Mouse (Mus musculus) hindbrain, embryonic 11.5 days (tissue): ENCODE measurements around the gene Neurog3. TPM values are rescaled to one million over a fixed set of nuclear protein-coding genes. Genes with fewer than 3 reads are reported as not detected.
A peak's percentile ranks its signal among the peaks of the same experiment; 100 is the strongest.

Experiments
- ATAC-seq: fragments of 200-750 bp; cut with Nextera tagmentation; 2 replicates; pipeline ENCODE4 v1.8.0; 2017; ENCODE audit warnings: mild to moderate bottlenecking, moderate TSS enrichment, moderate library complexity; ENCODE audit not compliant: low FRiP score
- DNase-seq: peaks from one replicate; pipeline ENCODE4 v3.0.0-alpha.2; 2015; ENCODE audit warnings: low spot score
- H3K27ac ChIP-seq: fragments of 300-500 bp; sonication (generic); 2 replicates; pipeline ENCODE4 v1.5.1; 2014; ENCODE audit warnings: mild to moderate bottlenecking, low read depth, low read length
- H3K27me3 ChIP-seq: fragments of 300-500 bp; sonication (generic); 2 replicates; pipeline ENCODE4 v1.6.1; 2014; ENCODE audit warnings: mild to moderate bottlenecking, low read length, moderate library complexity, mixed read lengths; ENCODE audit not compliant: control insufficient read depth, insufficient read depth
- H3K36me3 ChIP-seq: fragments of 300-500 bp; sonication (generic); 2 replicates; pipeline ENCODE4 v1.6.1; 2014; ENCODE audit warnings: mild to moderate bottlenecking, low read length, moderate library complexity, mixed read lengths; ENCODE audit not compliant: control insufficient read depth, insufficient read depth
- H3K4me1 ChIP-seq: fragments of 300-500 bp; sonication (generic); replicated peaks from 2 replicates; pipeline ENCODE4 v1.6.1; 2014; ENCODE audit warnings: low read length, mixed read lengths; ENCODE audit not compliant: control insufficient read depth, insufficient read depth
- H3K4me2 ChIP-seq: fragments of 300-500 bp; sonication (generic); replicated peaks from 2 replicates; pipeline ENCODE4 v1.6.1; 2014; ENCODE audit warnings: mild to moderate bottlenecking, low read depth, low read length
- H3K4me3 ChIP-seq: fragments of 300-500 bp; sonication (generic); 2 replicates; pipeline ENCODE4 v1.5.1; 2014; ENCODE audit warnings: low read depth, low read length
- H3K9ac ChIP-seq: fragments of 300-500 bp; sonication (generic); 2 replicates; pipeline ENCODE4 v1.6.1; 2014; ENCODE audit warnings: low read depth, low read length
- H3K9me3 ChIP-seq: fragments of 300-500 bp; sonication (generic); 2 replicates; pipeline ENCODE4 v1.6.1; 2016; ENCODE audit warnings: low read length; ENCODE audit not compliant: control insufficient read depth
- WGBS: fragments of 180-500 bp; shearing (Covaris S2); extraction: QIAGEN DNeasy Blood & Tissue Kit; methylation state at CpG from one replicate; pipeline ENCODE4 v1.1.7; 2014; 5-methylcytosine and 5-hydroxymethylcytosine counted together
- polyA plus RNA-seq: library from polyadenylated mRNA; unstranded; fragments of >200 nt; fragmentation: Nextera tagmentation; extraction: Ambion mirVana; gene quantifications from 2 replicates; pipeline ENCODE4 v1.2.1, GENCODE M21; 2014

The Neurog3 gene
- 2.1 and 2.5 TPM in 2 replicates for polyA plus RNA-seq

DNA sequence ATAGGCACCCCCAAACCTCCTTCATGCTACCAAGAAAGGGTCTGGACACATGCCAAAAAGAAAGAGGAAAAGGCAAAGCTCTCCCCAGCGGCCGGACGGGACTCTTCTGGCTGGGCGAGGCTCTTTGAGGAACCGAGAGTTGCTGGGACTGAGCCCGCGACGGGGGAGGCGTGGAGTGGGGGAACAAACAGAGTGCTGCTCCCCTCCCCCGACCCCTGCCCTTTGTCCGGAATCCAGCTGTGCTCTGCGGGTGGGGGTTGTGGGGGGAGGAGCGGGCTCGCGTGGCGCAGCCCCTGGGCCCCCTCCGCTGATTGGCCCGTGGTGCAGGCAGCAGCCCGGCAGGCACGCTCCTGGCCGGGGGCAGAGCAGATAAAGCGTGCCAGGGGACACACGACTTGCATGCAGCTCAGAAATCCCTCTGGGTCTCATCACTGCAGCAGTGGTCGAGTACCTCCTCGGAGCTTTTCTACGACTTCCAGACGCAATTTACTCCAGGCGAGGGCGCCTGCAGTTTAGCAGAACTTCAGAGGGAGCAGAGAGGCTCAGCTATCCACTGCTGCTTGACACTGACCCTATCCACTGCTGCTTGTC is at the start of gene Neurog3:
Neurog3 (plus strand) TSS at position 400 of the 591 bp plus-strand sequence.
- no peaks in the 10 kb centered on the region for H3K36me3 ChIP-seq
- DNase-seq (no peak), ATAC-seq (no peak)
- H3K4me3 ChIP-seq, result peak within 1 kb of the TSS; percentile 26
- no peak within 1 kb of the TSS for H3K27ac ChIP-seq
- no peaks in the 10 kb centered on the region for H3K9me3 ChIP-seq
- 0 out of 2 replicates have a peak within 1 kb of the TSS, but pooled peaks have one; percentile 23 for H3K9ac ChIP-seq
- peak within 1 kb of the TSS; percentile 38 for H3K4me2 ChIP-seq
- H3K27me3 ChIP-seq, result peaks cover 100% of the 10 kb centered on the region
- peaks cover 3% of the 10 kb centered on the region for H3K4me1 ChIP-seq
- under 1% methylated on average over 28 of the region's 29 CpGs for WGBS

DNA sequence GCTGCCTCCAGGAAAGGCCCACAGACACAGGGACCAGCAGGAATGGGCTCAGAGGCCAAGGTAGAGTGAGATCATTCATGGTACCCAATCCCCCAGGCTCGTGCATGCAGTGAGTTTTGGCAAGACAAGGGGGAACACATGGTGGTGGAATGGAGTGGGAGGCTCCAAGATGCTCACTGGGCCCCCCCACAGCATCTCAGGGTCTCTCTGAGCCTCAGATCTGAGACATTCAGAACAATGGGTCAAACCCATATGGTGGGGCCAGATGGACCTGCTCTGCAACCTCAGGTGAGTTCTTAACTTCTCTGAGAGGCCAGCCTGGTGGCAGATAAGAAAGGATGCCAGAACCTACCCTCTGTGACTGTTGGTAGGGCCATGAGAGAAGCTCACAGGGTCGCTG is 46.8 kb upstream of the Neurog3 start:
- no peaks in the 10 kb centered on the region for H3K4me1 ChIP-seq
- ATAC-seq (no peak), DNase-seq (no peak)
- no peaks in the 10 kb centered on the region for H3K27me3 ChIP-seq
- no peak overlapping the region for H3K4me2 ChIP-seq
- H3K9me3 ChIP-seq, result no peaks in the 10 kb centered on the region
- no peaks in the 10 kb centered on the region for H3K36me3 ChIP-seq
- no peak overlapping the region for H3K9ac ChIP-seq
- 70% methylated on average over 2 of the region's 2 CpGs for WGBS
- no peak overlapping the region for H3K27ac ChIP-seq
- no peak overlapping the region for H3K4me3 ChIP-seq

GRCm38 (mm10) chr10:62086826-62087225 is 46.1 kb upstream of the Neurog3 start:
- WGBS, result 91% methylated on average over 5 of the region's 5 CpGs
- Histone ChIP-seq H3K27ac (no peak overlapping the region), H3K9ac (no peak overlapping the region), H3K36me3 (no peaks in the 10 kb centered on the region), H3K27me3 (no peaks in the 10 kb centered on the region), H3K4me3 (no peak overlapping the region), H3K4me2 (no peak overlapping the region), H3K4me1 (no peaks in the 10 kb centered on the region), H3K9me3 (no peaks in the 10 kb centered on the region)
- no peak for ATAC-seq
- DNase-seq, result no peak

GRCm38 (mm10) chr10:62088411-62088810 is 44.5 kb upstream of the Neurog3 start:
- no peak overlapping the region for H3K9ac ChIP-seq
- no peak overlapping the region for H3K4me2 ChIP-seq
- no peaks in the 10 kb centered on the region for H3K9me3 ChIP-seq
- no peak for DNase-seq
- no peaks in the 10 kb centered on the region for H3K36me3 ChIP-seq
- H3K27ac ChIP-seq, result no peak overlapping the region
- 80% methylated on average over 5 of the region's 5 CpGs for WGBS
- H3K4me1 ChIP-seq, result no peaks in the 10 kb centered on the region
- H3K27me3 ChIP-seq, result no peaks in the 10 kb centered on the region
- ATAC-seq, result no peak
- H3K4me3 ChIP-seq, result no peak overlapping the region

DNA sequence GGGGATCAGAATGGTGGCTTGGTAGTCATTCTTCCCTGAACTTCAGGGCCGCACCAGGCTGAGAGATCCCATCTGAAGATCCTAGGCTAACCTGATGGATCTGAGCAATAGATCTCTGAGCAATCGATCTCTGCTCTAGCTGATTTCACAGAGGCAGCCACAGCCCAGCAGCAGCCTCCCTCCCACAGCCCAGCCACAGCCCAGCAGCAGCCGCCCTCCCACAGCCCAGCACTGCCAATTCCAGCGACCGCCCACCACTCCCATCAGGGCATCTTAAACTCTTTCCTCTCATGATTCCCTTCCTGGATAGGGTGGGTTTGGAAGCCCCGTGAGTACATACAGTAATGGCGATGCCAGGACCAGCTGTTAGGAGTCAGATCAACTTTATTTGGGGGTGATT is 43.8 kb upstream of the Neurog3 start:
- WGBS, result 63% methylated on average over 7 of the region's 7 CpGs
- no peaks in the 10 kb centered on the region for H3K27me3 ChIP-seq
- no peak for ATAC-seq
- no peak for DNase-seq
- no peak overlapping the region for H3K4me2 ChIP-seq
- no peak overlapping the region for H3K4me3 ChIP-seq
- H3K4me1 ChIP-seq, result no peaks in the 10 kb centered on the region
- H3K36me3 ChIP-seq, result no peaks in the 10 kb centered on the region
- no peak overlapping the region for H3K9ac ChIP-seq
- H3K27ac ChIP-seq, result no peak overlapping the region
- no peaks in the 10 kb centered on the region for H3K9me3 ChIP-seq

DNA sequence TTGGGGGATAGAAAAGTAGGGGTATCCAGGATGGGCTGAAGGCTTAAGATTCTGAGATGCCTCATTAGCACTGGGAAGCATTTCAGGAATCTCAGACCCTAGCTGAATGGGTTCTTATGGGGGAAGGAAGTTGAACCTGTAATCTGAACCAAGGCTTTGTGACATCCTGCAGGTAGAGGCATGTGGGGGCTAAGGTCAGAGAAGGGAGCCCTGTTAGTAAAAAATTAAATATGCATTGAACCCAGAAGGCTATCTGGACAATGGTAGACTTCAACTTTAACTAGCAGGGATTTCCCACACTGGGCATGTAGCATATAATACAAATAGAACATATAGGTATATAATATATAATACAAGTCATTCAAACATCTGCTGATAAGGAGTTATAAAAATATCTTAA is 43.4 kb upstream of the Neurog3 start:
- H3K36me3 ChIP-seq, result no peaks in the 10 kb centered on the region
- no peaks in the 10 kb centered on the region for H3K27me3 ChIP-seq
- H3K27ac ChIP-seq, result no peak overlapping the region
- no peak for ATAC-seq
- DNase-seq, result no peak
- H3K9me3 ChIP-seq, result no peaks in the 10 kb centered on the region
- no peak overlapping the region for H3K4me2 ChIP-seq
- no peak overlapping the region for H3K9ac ChIP-seq
- no peak overlapping the region for H3K4me3 ChIP-seq
- H3K4me1 ChIP-seq, result no peaks in the 10 kb centered on the region

DNA sequence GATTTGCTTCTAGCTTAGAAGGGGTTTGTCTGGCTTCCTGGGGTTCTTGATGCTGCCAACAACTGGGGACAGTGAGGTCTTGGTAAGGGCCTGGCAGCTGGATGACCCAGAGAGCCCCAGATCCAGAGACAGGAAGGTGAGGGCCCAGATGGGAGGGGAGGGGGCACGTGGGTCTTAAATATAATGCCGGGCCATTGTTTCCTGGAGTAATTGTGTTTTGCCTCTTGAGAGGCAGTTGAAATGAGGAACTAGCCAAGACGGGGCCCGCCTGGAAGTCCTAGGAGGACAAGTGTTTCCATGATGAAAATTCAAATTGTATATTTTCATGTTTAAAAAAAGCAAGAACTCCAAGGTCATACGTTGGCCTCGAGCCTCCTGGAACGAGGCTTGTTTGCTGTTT is 39.0 kb upstream of the Neurog3 start:
- no peak for ATAC-seq
- no peak for DNase-seq
- Histone ChIP-seq H3K27me3 (no peaks in the 10 kb centered on the region), H3K4me3 (no peak overlapping the region), H3K4me1 (no peaks in the 10 kb centered on the region), H3K36me3 (no peaks in the 10 kb centered on the region), H3K27ac (no peak overlapping the region), H3K9me3 (no peaks in the 10 kb centered on the region), H3K4me2 (no peak overlapping the region), H3K9ac (no peak overlapping the region)
- 78% methylated on average over 7 of the region's 7 CpGs for WGBS

GRCm38 (mm10) chr10:62094401-62094800 is 38.5 kb upstream of the Neurog3 start:
- ATAC-seq, result no peak
- Histone ChIP-seq H3K4me2 (no peak overlapping the region), H3K27ac (no peak overlapping the region), H3K36me3 (no peaks in the 10 kb centered on the region), H3K9me3 (no peaks in the 10 kb centered on the region), H3K27me3 (no peaks in the 10 kb centered on the region), H3K4me1 (no peaks in the 10 kb centered on the region), H3K9ac (no peak overlapping the region), H3K4me3 (no peak overlapping the region)
- no peak for DNase-seq
- 89% methylated on average over 6 of the region's 6 CpGs for WGBS

DNA sequence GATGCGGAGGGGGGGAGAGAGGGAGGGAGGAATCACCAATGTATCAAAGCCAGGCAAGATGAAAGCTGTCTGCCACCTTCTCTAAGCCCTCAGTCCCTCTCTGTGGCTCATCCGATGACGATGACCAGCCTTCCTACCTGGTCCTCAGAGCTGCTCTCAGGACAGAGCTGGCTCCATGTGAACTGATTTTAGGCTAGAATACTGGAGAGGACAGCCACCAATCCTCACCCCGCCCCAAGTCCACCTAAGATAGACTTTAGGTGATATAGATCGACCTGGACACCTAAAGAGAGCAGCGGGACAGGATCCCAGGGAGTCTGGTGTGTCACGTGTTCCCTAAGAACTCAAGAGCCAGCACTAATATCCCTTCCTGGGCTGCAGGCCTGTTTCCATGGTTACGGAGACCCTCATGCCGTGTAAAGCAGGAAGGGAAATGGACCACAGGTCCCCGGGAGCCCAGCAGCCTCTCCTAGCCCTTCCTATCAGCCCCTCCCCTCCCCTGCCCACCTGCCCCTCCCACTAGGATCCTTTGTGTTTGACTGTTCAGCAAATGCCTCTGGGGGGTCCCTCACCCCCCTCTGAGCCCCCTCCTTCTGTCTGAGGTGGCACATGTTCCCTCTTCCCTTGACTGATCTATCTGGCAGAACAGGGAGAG is 33.0 kb upstream of the Neurog3 start:
- peaks cover 6% of the 10 kb centered on the region for H3K4me1 ChIP-seq
- DNase-seq, result peak; percentile 46
- no peaks in the 10 kb centered on the region for H3K36me3 ChIP-seq
- peak overlapping the region; percentile 11; the same call in 1 of the 2 replicates for H3K9ac ChIP-seq
- peak; percentile 82 for ATAC-seq
- H3K27me3 ChIP-seq, result no peaks in the 10 kb centered on the region
- H3K27ac ChIP-seq, result peak overlapping the region; percentile 80
- no peak overlapping the region for H3K4me2 ChIP-seq
- no peak overlapping the region for H3K4me3 ChIP-seq
- no peaks in the 10 kb centered on the region for H3K9me3 ChIP-seq
- WGBS, result 62% methylated on average over 10 of the region's 10 CpGs
